Mouse (Mus musculus): ENCODE results near the gene Arl5a.
A peak's percentile ranks its signal among the peaks of the same experiment; 100 is the strongest.

The Arl5a gene

GRCm38 (mm10) chr2:52424747-52425522, at the start of gene Arl5a:
Gene Arl5a, minus strand, starts transcription at chr2:52424901.
- DNase-seq (ENCODE audit: low read depth, low spot score): peak; percentile 85

- no peak for DNase-seq (ENCODE audit: low read depth, low spot score)
Measured at GRCm38 (mm10) chr2:52471545-52472291, 47.0 kb upstream of the Arl5a start.

GRCm38 (mm10) chr2:52470044-52470560, 45.4 kb upstream of the Arl5a start:
- DNase-seq (ENCODE audit: low read depth, low spot score): no peak

GRCm38 (mm10) chr2:52467629-52468028, 42.9 kb upstream of the Arl5a start:
- no peak for DNase-seq (ENCODE audit: low read depth, low spot score)

GRCm38 (mm10) chr2:52461206-52461967, 36.7 kb upstream of the Arl5a start:
- DNase-seq (ENCODE audit: low read depth, low spot score): no peak

- DNase-seq (ENCODE audit: low read depth, low spot score): no peak
Measured at GRCm38 (mm10) chr2:52455606-52456479, 31.1 kb upstream of the Arl5a start.

- DNase-seq (ENCODE audit: low read depth, low spot score): no peak
Measured at GRCm38 (mm10) chr2:52449818-52450217, 25.1 kb upstream of the Arl5a start.

- DNase-seq (ENCODE audit: low read depth, low spot score): no peak
Measured at GRCm38 (mm10) chr2:52448916-52449315, 24.2 kb upstream of the Arl5a start.

GRCm38 (mm10) chr2:52446648-52447047, 21.9 kb upstream of the Arl5a start:
- DNase-seq (ENCODE audit: low read depth, low spot score): no peak

- no peak for DNase-seq (ENCODE audit: low read depth, low spot score)
Measured at GRCm38 (mm10) chr2:52442125-52442524, 17.4 kb upstream of the Arl5a start.

- DNase-seq (ENCODE audit: low read depth, low spot score): no peak
Measured at GRCm38 (mm10) chr2:52440420-52441015, 15.8 kb upstream of the Arl5a start.

GRCm38 (mm10) chr2:52438437-52438836, 13.7 kb upstream of the Arl5a start:
- DNase-seq (ENCODE audit: low read depth, low spot score): no peak

GRCm38 (mm10) chr2:52438013-52438412, 13.3 kb upstream of the Arl5a start:
- DNase-seq (ENCODE audit: low read depth, low spot score): no peak

GRCm38 (mm10) chr2:52435919-52436632, 11.4 kb upstream of the Arl5a start:
- no peak for DNase-seq (ENCODE audit: low read depth, low spot score)

GRCm38 (mm10) chr2:52433365-52433764, 8.7 kb upstream of the Arl5a start:
- DNase-seq (ENCODE audit: low read depth, low spot score): no peak

GRCm38 (mm10) chr2:52427383-52427782, 2.7 kb upstream of the Arl5a start:
- no peak for DNase-seq (ENCODE audit: low read depth, low spot score)

- no peak for DNase-seq (ENCODE audit: low read depth, low spot score)
Measured at GRCm38 (mm10) chr2:52426041-52426440, 1.3 kb upstream of the Arl5a start.

GRCm38 (mm10) chr2:52425523-52425795, 758 bp upstream of the Arl5a start:
- DNase-seq (ENCODE audit: low read depth, low spot score): no peak

GRCm38 (mm10) chr2:52424248-52424728, 413 bp downstream of the Arl5a start:
- DNase-seq (ENCODE audit: low read depth, low spot score): no peak
